Mouse (Mus musculus) forebrain, embryonic 14.5 days (tissue): Measurements from ENCODE around the gene Peak1. TPM values are rescaled to one million over a fixed set of nuclear protein-coding genes. Genes with fewer than 3 reads are reported as not detected.

ENCODE experiments used
- ATAC-seq: fragments of 200-750 bp; cut with Nextera tagmentation; 2 replicates; pipeline ENCODE4 v1.8.0; 2017; ENCODE audit warnings: mild to moderate bottlenecking, moderate library complexity
- DNase-seq: peaks from one replicate; pipeline ENCODE4 v3.0.0-alpha.2; 2015; ENCODE audit warnings: low spot score
- H3K27ac ChIP-seq: fragments of 300-500 bp; sonication (generic); 2 replicates; pipeline ENCODE4 v1.5.1; 2014; ENCODE audit warnings: low read depth, mild to moderate bottlenecking, control low read depth, low read length, moderate library complexity
- H3K27me3 ChIP-seq: fragments of 300-500 bp; sonication (generic); replicated peaks from 2 replicates; pipeline ENCODE4 v1.6.1; 2014; ENCODE audit warnings: low read length, control low read depth, mixed read lengths; ENCODE audit not compliant: control insufficient read depth, insufficient read depth
- H3K36me3 ChIP-seq: fragments of 300-500 bp; sonication (generic); 2 replicates; pipeline ENCODE4 v1.6.1; 2014; ENCODE audit warnings: low read length, control low read depth; ENCODE audit not compliant: control insufficient read depth, insufficient read depth
- H3K4me1 ChIP-seq: fragments of 300-500 bp; sonication (generic); 2 replicates; pipeline ENCODE4 v1.6.1; 2014; ENCODE audit warnings: antibody characterized with exemption, low read length, control low read depth; ENCODE audit not compliant: control insufficient read depth, insufficient read depth
- H3K4me2 ChIP-seq: fragments of 300-500 bp; sonication (generic); 2 replicates; pipeline ENCODE4 v1.6.1; 2014; ENCODE audit warnings: mild to moderate bottlenecking, control low read depth, low read length
- H3K4me3 ChIP-seq: fragments of 300-500 bp; sonication (generic); 2 replicates; pipeline ENCODE4 v1.5.1; 2014; ENCODE audit warnings: low read depth, low read length, control low read depth
- H3K9ac ChIP-seq: fragments of 300-500 bp; sonication (generic); 2 replicates; pipeline ENCODE4 v1.6.1; 2014; ENCODE audit warnings: mild to moderate bottlenecking, low read length, control low read depth, moderate library complexity
- H3K9me3 ChIP-seq: fragments of 300-500 bp; sonication (generic); replicated peaks from 2 replicates; pipeline ENCODE4 v1.6.1; 2016; ENCODE audit warnings: low read length, control low read depth, mixed read lengths; ENCODE audit not compliant: control insufficient read depth
- WGBS: fragments of 180-500 bp; shearing (Covaris S2); extraction: QIAGEN DNeasy Blood & Tissue Kit; methylation state at CpG from one replicate; pipeline ENCODE4 v1.1.7; 2014; 5-methylcytosine and 5-hydroxymethylcytosine counted together
- polyA plus RNA-seq: library from polyadenylated mRNA; unstranded; fragments of >200 nt; fragmentation: Nextera tagmentation; extraction: Ambion mirVana; gene quantifications from 2 replicates; pipeline ENCODE4 v1.2.1, GENCODE M21; 2014

The Peak1 gene
- polyA plus RNA-seq, 1 experiment from 2014 or later: 2.5 TPM

DNA sequence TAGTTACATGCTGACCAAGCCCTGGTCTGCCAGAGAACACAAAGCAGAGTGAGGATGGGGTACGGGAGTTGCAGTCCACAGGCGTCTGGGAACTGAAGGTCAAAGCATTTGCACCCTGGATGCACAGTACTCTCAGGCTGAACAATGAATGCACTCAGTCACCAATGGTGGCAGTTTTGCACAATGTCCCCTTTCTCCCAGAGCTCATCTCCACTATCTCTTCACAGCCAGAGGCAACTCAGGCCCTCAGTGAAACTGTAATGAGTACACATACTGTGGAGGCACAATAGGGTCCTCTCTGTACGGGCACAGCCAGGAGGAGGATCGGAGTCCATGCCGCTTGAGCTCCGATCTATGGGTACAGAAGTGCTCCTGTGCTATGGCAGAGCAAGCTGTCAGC lies 71.5 kb downstream of the Peak1 start:
- ATAC-seq (no peak), DNase-seq (no peak)
- 75% methylated on average over 6 of the region's 6 CpGs for WGBS
- Histone ChIP-seq H3K9ac (no peak overlapping the region), H3K4me1 (no peaks in the 10 kb centered on the region), H3K27ac (no peak overlapping the region), H3K4me2 (no peak overlapping the region), H3K27me3 (no peaks in the 10 kb centered on the region), H3K4me3 (no peak overlapping the region), H3K36me3 (no peaks in the 10 kb centered on the region), H3K9me3 (no peaks in the 10 kb centered on the region)

GRCm38 (mm10) chr9:56339426-56340195 lies 78.3 kb downstream of the Peak1 start:
- DNase-seq (no peak), ATAC-seq (no peak)
- Histone ChIP-seq H3K9ac (no peak overlapping the region), H3K4me1 (no peaks in the 10 kb centered on the region), H3K36me3 (no peaks in the 10 kb centered on the region), H3K9me3 (no peaks in the 10 kb centered on the region), H3K4me3 (no peak overlapping the region), H3K4me2 (no peak overlapping the region), H3K27ac (no peak overlapping the region), H3K27me3 (no peaks in the 10 kb centered on the region)
- WGBS: 71% methylated on average over 1 of the region's 1 CpGs

- Histone ChIP-seq H3K4me3 (no peak overlapping the region), H3K27me3 (no peaks in the 10 kb centered on the region), H3K4me2 (no peak overlapping the region), H3K9ac (no peak overlapping the region), H3K9me3 (no peaks in the 10 kb centered on the region), H3K36me3 (no peaks in the 10 kb centered on the region), H3K4me1 (no peaks in the 10 kb centered on the region), H3K27ac (no peak overlapping the region)
- ATAC-seq: no peak
- DNase-seq: no peak
- WGBS: 95% methylated on average over 12 of the region's 12 CpGs
Measured at GRCm38 (mm10) chr9:56334363-56334762, 83.5 kb downstream of the Peak1 start.

- Histone ChIP-seq H3K4me2 (no peak overlapping the region), H3K9me3 (no peaks in the 10 kb centered on the region), H3K27me3 (no peaks in the 10 kb centered on the region), H3K9ac (no peak overlapping the region), H3K36me3 (no peaks in the 10 kb centered on the region), H3K27ac (no peak overlapping the region), H3K4me1 (no peaks in the 10 kb centered on the region), H3K4me3 (no peak overlapping the region)
- no peak for ATAC-seq
- no peak for DNase-seq
Measured at GRCm38 (mm10) chr9:56332774-56333173, 85.1 kb downstream of the Peak1 start.

- no peak overlapping the region for H3K4me2 ChIP-seq
- H3K27me3 ChIP-seq: no peaks in the 10 kb centered on the region
- DNase-seq (no peak), ATAC-seq (no peak)
- no peak overlapping the region for H3K9ac ChIP-seq
- H3K36me3 ChIP-seq: no peaks in the 10 kb centered on the region
- H3K4me1 ChIP-seq: no peaks in the 10 kb centered on the region
- H3K4me3 ChIP-seq: no peak overlapping the region
- no peak overlapping the region for H3K27ac ChIP-seq
- 89% methylated on average over 8 of the region's 8 CpGs for WGBS
- H3K9me3 ChIP-seq: no peaks in the 10 kb centered on the region
Measured at GRCm38 (mm10) chr9:56326511-56327005, 91.3 kb downstream of the Peak1 start.

DNA sequence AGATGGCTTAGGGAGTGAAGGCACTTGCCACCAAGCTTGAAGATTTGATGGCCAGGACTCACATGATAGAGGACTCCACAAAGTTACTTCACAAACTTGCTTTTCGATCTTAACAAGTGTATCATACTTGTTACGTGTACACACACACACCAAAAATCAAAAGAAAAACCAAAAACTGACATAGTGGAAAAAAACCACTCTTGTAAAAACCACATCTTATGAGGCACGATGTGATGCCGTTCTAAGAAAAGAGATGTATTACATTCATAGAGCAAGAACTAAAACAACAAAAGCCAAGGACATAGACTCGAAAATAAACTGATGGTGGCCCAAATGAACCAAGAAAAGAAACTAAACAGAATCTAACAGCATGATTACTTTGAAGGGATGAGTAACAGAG lies 92.1 kb downstream of the Peak1 start:
- Histone ChIP-seq H3K9ac (no peak overlapping the region), H3K27me3 (no peaks in the 10 kb centered on the region), H3K4me2 (no peak overlapping the region), H3K9me3 (no peaks in the 10 kb centered on the region), H3K4me1 (no peaks in the 10 kb centered on the region), H3K27ac (no peak overlapping the region), H3K36me3 (no peaks in the 10 kb centered on the region), H3K4me3 (no peak overlapping the region)
- DNase-seq: no peak
- 95% methylated on average over 5 of the region's 5 CpGs for WGBS
- no peak for ATAC-seq

DNA sequence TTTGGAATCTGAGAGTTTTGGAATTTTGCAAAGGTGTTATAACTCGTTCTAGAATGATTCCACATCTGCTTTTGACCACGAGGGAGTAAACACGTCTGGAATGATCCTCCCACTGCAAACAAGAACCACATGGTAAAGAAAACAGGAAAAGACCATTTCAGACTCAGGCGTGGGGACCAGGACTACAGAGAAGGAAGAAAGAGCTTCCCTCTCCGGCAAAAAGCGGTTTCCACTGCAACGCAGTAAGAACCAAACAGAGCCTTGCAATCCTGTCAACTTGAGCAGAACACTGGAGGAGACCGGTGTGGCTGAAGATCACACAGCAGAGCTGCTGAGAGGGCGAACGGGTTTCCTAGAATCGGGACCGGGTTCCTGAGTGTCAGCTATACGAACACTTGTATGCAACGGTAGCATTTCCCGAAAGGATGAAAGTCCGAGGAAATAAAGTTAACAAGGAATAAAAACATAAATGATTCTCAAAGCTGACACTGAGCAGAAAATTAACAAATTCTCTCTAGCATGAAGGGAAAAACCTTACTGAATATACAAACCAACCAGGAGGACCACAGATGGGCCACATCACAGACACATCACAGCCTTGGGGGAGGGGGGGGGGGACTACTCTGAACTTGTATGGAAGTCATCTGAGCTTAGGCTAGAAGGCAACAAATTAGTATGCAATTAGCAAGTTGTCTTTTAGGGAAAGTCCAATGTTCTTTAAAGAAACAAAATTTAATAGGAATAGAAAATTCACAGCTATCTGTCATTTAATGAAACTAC lies 93.1 kb downstream of the Peak1 start:
- no peak overlapping the region for H3K4me3 ChIP-seq
- H3K4me1 ChIP-seq: no peaks in the 10 kb centered on the region
- H3K36me3 ChIP-seq: no peaks in the 10 kb centered on the region
- no peak for DNase-seq
- no peaks in the 10 kb centered on the region for H3K9me3 ChIP-seq
- H3K9ac ChIP-seq: no peak overlapping the region
- no peak overlapping the region for H3K4me2 ChIP-seq
- no peaks in the 10 kb centered on the region for H3K27me3 ChIP-seq
- no peak overlapping the region for H3K27ac ChIP-seq
- 87% methylated on average over 16 of the region's 16 CpGs for WGBS
- ATAC-seq: no peak

- WGBS: 93% methylated on average over 2 of the region's 2 CpGs
- Histone ChIP-seq H3K4me1 (no peaks in the 10 kb centered on the region), H3K4me3 (no peak overlapping the region), H3K27ac (no peak overlapping the region), H3K9ac (no peak overlapping the region), H3K4me2 (no peak overlapping the region), H3K9me3 (peaks cover 4% of the 10 kb centered on the region), H3K36me3 (no peaks in the 10 kb centered on the region), H3K27me3 (no peaks in the 10 kb centered on the region)
- DNase-seq: no peak
- ATAC-seq: no peak
Measured at GRCm38 (mm10) chr9:56321291-56321690, 96.6 kb downstream of the Peak1 start.

GRCm38 (mm10) chr9:56314326-56314725 lies 103.5 kb downstream of the Peak1 start:
- ATAC-seq (no peak), DNase-seq (no peak)
- no peak overlapping the region for H3K9ac ChIP-seq
- H3K4me3 ChIP-seq: no peak overlapping the region
- 93% methylated on average over 3 of the region's 3 CpGs for WGBS
- H3K36me3 ChIP-seq: no peaks in the 10 kb centered on the region
- H3K4me2 ChIP-seq: no peak overlapping the region
- no peaks in the 10 kb centered on the region for H3K27me3 ChIP-seq
- no peaks in the 10 kb centered on the region for H3K4me1 ChIP-seq
- H3K9me3 ChIP-seq: peaks cover 4% of the 10 kb centered on the region
- H3K27ac ChIP-seq: no peak overlapping the region
